Mouse (Mus musculus) forebrain, embryonic 10.5 days (tissue): ENCODE measurements around the gene Prap1. TPM values are rescaled to one million over a fixed set of nuclear protein-coding genes. Genes with fewer than 3 reads are reported as not detected.

Source experiments
- DNase-seq: peaks from one replicate; pipeline ENCODE4 v3.0.0-alpha.2; 2017; ENCODE audit warnings: low spot score; ENCODE audit errors: extremely low spot score
- H3K27ac ChIP-seq: fragments of 300-500 bp; sonication (generic); 2 replicates; pipeline ENCODE4 v1.5.1; 2016; ENCODE audit warnings: mild to moderate bottlenecking
- H3K27me3 ChIP-seq: fragments of 300-500 bp; sonication (generic); 2 replicates; pipeline ENCODE4 v1.6.1; 2016; ENCODE audit warnings: mild to moderate bottlenecking; ENCODE audit not compliant: poor library complexity, severe bottlenecking
- H3K36me3 ChIP-seq: fragments of 300-500 bp; sonication (generic); replicated peaks from 2 replicates; pipeline ENCODE4 v1.6.1; 2016; ENCODE audit warnings: mild to moderate bottlenecking, moderate library complexity
- H3K4me1 ChIP-seq: fragments of 300-500 bp; sonication (generic); 2 replicates; pipeline ENCODE4 v1.6.1; 2016
- H3K4me3 ChIP-seq: fragments of 300-500 bp; sonication (generic); 2 replicates; pipeline ENCODE4 v1.5.1; 2016; ENCODE audit warnings: mild to moderate bottlenecking, moderate library complexity
- H3K9me3 ChIP-seq: fragments of 300-500 bp; sonication (generic); 2 replicates; pipeline ENCODE4 v1.6.1; 2016; ENCODE audit warnings: mild to moderate bottlenecking, moderate library complexity
- WGBS: fragments of 180-500 bp; shearing (Covaris S2); methylation state at CpG from one replicate; pipeline ENCODE4 v1.1.7; 2016; 5-methylcytosine and 5-hydroxymethylcytosine counted together
- polyA plus RNA-seq: library from polyadenylated mRNA; unstranded; fragments of >200 nt; fragmentation: Nextera tagmentation; extraction: Ambion mirVana; gene quantifications from 2 replicates; pipeline ENCODE4 v1.2.1, GENCODE M21; 2016

Gene Prap1
- polyA plus RNA-seq, 1 experiment from 2014 or later = not detected

DNA sequence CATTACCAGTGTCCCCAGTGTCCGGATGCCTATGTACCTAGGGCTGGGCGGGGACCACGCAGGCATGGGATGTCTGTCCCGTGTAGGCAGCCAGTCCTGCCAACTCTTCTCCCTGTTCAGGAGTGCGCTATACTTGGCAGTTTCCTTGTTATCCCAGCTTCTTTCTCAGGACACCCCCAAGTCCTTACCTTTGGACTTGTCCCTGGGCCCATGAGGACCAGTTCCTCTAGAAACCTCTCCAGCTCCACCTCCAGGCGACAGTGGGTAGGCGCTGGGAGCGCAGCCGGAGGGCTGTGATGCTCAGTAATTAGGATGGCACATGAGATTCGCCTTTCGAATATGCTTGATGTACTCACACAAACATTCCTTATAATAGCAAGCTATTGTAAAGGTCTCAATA lies 30.9 kb upstream of the Prap1 start:
- DNase-seq = no peak
- Histone ChIP-seq H3K36me3 (no peaks in the 10 kb centered on the region), H3K27me3 (peaks cover 100% of the 10 kb centered on the region), H3K27ac (peak overlapping the region; percentile 88), H3K4me1 (peaks cover 70% of the 10 kb centered on the region), H3K9me3 (no peaks in the 10 kb centered on the region), H3K4me3 (peak overlapping the region; percentile 54)
- WGBS = 10% methylated on average over 11 of the region's 11 CpGs

DNA sequence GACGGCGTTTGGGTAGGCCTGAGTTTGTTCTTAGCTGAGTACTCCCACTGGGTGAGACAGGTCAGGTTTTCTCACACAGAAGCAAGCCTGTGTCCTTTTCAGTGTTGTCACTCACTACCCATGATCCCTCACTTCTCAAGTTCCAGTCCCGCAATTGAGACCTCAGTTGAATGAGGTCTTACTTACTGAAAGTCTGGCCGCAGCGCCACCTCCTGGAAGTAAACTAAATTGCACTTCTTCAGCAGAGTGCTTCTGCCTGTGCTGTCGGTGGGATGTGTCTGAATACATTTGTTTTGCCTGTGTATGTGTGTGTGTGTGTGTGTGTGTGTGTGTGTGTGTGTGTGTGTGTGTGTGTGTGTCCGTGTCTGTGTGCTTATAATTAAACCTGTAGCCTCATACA lies 30.1 kb upstream of the Prap1 start:
- no peaks in the 10 kb centered on the region for H3K9me3 ChIP-seq
- WGBS = 17% methylated on average over 7 of the region's 7 CpGs
- no peak overlapping the region for H3K27ac ChIP-seq
- peak; percentile 74 for DNase-seq
- H3K4me3 ChIP-seq = no peak overlapping the region
- no peaks in the 10 kb centered on the region for H3K36me3 ChIP-seq
- H3K4me1 ChIP-seq = peaks cover 62% of the 10 kb centered on the region
- H3K27me3 ChIP-seq = peaks cover 100% of the 10 kb centered on the region

DNA sequence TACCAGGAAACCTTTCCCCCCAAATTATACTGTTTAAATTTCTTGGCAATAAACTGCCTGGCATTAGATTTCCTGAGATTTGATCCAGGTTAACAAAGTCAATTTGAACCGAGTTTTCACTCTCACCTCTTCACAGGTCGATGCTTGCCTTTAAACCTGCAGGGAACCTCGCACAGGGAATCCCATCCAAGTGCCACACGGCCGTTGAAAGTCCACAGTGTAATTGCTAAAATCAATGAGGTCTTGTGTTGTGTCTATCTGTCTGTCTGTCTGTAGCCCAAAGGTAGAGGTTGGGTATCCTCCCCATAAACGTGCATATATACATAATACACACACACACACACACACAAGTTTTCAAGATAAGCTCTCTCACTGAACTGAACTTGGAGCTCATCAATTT lies 25.8 kb upstream of the Prap1 start:
- DNase-seq = no peak
- peaks cover 28% of the 10 kb centered on the region for H3K4me1 ChIP-seq
- H3K4me3 ChIP-seq = no peak overlapping the region
- no peaks in the 10 kb centered on the region for H3K36me3 ChIP-seq
- H3K27ac ChIP-seq = no peak overlapping the region
- peaks cover 98% of the 10 kb centered on the region for H3K27me3 ChIP-seq
- WGBS = 76% methylated on average over 6 of the region's 6 CpGs
- no peaks in the 10 kb centered on the region for H3K9me3 ChIP-seq

DNA sequence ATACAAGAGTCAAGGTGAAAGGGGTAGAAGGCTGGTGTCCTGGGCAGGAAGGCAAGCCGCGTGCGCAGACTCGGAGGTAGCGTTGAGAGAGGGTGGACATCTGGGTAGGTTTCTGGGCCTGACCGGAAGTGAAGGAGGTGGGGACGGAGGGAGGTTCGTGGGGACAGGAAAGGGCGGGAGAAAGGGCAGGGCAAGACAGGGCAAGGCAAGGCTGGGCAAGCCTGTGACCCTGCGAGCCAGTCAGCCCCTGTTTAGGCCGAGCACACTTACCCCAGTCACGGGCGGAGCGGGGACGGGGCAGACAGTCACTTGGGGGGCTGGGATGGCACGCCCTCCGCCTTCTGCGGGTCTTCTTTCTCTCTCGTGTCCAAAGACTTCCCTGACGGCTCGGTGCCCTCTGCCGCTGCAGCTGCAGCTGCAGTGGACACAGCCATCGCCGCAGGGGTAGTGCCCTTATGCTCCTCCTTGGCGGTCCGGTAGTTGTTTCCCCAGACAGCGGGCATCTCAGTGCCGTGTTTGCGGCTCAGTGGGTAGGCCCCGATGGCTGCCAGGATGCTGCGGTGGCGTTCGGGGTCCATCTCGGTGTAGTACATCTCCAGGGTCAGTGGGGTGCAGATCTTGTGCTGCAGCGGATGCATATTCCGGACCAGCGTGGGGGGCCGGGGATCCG lies 23.0 kb upstream of the Prap1 start:
- Histone ChIP-seq H3K36me3 (no peaks in the 10 kb centered on the region), H3K27me3 (peaks cover 88% of the 10 kb centered on the region), H3K27ac (peak overlapping the region; percentile 65), H3K4me3 (peak overlapping the region; percentile 42), H3K4me1 (peaks cover 10% of the 10 kb centered on the region), H3K9me3 (no peaks in the 10 kb centered on the region)
- DNase-seq = no peak
- WGBS = 28% methylated on average over 39 of the region's 39 CpGs

DNA sequence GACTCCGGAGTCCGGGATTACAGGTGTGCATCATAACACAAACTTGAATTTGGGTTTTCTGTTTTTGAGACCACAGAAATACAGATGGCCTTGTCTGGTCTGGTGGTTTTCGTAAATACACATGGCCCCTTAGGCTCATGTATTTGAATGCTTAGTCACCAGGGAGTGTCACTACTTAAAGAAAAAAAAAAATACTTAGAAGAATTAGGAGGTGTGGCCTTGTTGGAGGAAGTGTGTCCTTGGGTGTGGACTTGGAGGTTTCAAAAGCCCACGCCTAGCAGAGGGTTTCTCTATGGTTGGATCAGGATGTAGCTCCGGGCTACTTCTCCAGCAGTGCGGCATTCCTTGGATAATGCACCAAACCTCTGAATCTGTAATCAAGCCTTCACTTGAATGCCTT lies 15.5 kb upstream of the Prap1 start:
- no peak for DNase-seq
- Histone ChIP-seq H3K27me3 (peaks cover 61% of the 10 kb centered on the region), H3K36me3 (no peaks in the 10 kb centered on the region), H3K4me3 (no peak overlapping the region), H3K4me1 (peaks cover 33% of the 10 kb centered on the region), H3K27ac (no peak overlapping the region), H3K9me3 (no peaks in the 10 kb centered on the region)
- WGBS = 84% methylated on average over 6 of the region's 6 CpGs

DNA sequence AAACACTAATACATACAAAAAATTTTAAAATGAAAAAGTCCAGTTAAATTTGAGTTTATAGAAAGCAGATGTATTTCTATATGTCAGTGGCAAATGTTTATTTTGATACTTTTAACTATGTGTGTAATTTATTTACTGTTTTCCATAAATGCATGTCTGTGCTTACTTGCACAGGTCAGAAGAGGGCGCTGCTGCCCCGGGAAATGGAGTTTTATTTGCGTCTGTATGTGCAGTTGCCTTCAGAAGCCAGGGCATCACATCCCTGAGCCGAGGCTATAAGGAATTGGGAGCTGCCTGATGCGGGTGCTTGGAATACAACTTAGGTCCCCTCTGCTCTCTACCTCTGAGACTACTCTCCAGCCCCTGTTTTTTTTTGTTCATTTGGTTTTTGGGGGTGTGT lies 14.5 kb upstream of the Prap1 start:
- WGBS = 6% methylated on average over 5 of the region's 5 CpGs
- peak; percentile 77 for DNase-seq
- H3K27ac ChIP-seq = no peak overlapping the region
- no peaks in the 10 kb centered on the region for H3K36me3 ChIP-seq
- no peak overlapping the region for H3K4me3 ChIP-seq
- no peaks in the 10 kb centered on the region for H3K9me3 ChIP-seq
- H3K4me1 ChIP-seq = peaks cover 36% of the 10 kb centered on the region
- H3K27me3 ChIP-seq = peaks cover 59% of the 10 kb centered on the region

DNA sequence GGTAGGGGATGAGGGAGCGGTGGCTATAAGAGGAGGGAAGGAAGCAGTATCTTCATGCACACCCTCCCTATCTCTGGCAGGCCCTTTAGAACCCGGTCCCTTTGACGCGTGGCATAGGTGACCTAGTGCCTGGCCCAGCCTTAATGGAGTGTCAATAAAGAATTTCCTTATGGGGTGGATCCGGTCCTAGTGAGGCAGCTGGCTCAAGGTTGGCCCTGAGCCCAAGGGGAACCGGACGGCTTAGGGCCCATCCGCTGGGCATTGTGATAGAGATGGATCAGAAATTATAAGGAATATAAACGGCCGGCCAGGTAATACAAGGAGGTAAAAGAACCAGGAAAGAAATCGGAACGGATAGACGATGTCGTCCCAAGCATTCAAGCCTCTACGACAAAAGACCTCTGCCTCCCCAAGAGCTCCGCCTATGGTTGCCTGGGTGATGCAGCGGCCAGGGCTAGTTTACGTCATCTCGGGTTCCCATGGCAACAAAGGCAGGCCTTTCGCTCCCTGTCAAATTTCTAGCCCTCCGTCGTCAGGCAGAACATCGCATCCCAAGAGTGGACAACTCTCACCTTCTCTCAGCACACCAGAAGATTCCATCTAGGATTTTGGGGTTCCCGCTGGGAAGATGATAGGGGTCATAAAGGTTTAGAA lies 12.6 kb upstream of the Prap1 start:
- peaks cover 36% of the 10 kb centered on the region for H3K4me1 ChIP-seq
- H3K4me3 ChIP-seq = peak overlapping the region; percentile 49
- H3K27ac ChIP-seq = peak overlapping the region; percentile 79
- peak; percentile 89 for DNase-seq
- WGBS = 4% methylated on average over 24 of the region's 24 CpGs
- H3K36me3 ChIP-seq = no peaks in the 10 kb centered on the region
- peaks cover 56% of the 10 kb centered on the region for H3K27me3 ChIP-seq
- H3K9me3 ChIP-seq = no peaks in the 10 kb centered on the region

DNA sequence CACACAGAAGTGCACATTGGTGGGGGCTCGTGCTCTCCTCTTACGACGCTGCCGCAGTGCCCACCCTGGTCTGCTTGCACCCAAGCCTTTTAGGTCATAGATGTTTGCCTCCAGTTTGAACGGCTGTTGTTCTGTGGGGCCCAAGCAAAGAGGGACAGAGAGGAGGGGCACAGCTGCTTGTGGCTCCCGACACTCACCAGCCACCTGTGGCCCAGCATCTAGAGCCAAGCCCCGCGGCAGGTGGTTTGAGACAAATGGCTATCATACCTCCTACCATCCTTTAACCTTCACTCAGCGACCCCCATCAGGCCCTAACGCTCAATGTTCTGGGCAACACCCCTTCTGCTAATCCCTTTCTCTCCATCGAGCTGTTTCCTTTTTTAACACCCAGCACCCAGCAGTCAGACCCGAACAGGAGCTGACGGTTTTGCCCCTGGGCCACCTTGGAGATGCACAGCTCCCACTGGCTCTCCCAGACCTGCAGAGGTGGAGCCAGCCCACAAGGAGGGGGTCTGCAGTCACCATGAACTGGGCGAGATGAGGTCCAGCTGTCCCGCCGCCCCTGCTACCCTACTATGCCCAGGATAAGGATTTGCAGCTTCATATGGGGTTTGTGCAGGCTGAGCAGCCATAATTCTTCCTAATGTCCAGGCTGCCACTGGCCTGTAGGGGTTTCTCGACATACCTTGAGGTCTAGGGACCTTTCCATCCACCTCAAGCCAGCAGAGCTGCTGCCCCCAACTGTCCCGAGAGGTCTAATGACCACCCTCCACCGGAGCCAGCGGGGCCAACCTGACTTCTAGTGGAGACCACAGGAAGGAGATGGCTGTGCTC lies 11.6 kb upstream of the Prap1 start:
- peaks cover 49% of the 10 kb centered on the region for H3K27me3 ChIP-seq
- H3K4me1 ChIP-seq = peaks cover 36% of the 10 kb centered on the region
- H3K27ac ChIP-seq = no peak overlapping the region
- no peak for DNase-seq
- H3K4me3 ChIP-seq = peak overlapping the region; percentile 49
- no peaks in the 10 kb centered on the region for H3K36me3 ChIP-seq
- H3K9me3 ChIP-seq = no peaks in the 10 kb centered on the region
- WGBS = 13% methylated on average over 20 of the region's 20 CpGs

DNA sequence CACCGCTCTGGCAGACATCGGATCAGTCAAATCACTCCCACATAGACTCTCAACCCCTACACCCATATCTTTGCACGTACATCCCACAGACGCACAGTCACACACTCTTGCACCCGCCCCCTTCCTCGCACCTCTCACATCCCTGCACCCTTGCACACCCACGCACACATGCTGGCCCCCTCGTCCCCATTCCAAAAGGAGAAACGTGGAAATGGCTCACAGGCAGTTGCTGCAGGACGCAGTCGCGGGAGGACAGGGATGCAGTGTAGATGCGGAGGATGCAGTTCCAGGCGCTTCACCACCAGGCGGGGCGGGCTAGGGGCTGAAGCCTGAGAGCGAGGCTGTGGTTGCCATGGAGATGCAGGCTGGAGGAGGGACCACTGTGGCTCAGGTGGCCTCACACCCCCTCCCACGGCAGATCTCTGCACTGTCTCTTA lies 10.9 kb upstream of the Prap1 start, which contains the start of gene Caly:
TSS of gene Caly (minus strand) at position 307 of the 437 bp plus-strand sequence.
- peak; percentile 79 for DNase-seq
- no peaks in the 10 kb centered on the region for H3K36me3 ChIP-seq
- WGBS = 7% methylated on average over 18 of the region's 18 CpGs
- no peak within 1 kb of the TSS for H3K27ac ChIP-seq
- H3K4me1 ChIP-seq = peaks cover 39% of the 10 kb centered on the region
- no peaks in the 10 kb centered on the region for H3K9me3 ChIP-seq
- H3K27me3 ChIP-seq = peaks cover 49% of the 10 kb centered on the region
- H3K4me3 ChIP-seq = peak within 1 kb of the TSS; percentile 49

DNA sequence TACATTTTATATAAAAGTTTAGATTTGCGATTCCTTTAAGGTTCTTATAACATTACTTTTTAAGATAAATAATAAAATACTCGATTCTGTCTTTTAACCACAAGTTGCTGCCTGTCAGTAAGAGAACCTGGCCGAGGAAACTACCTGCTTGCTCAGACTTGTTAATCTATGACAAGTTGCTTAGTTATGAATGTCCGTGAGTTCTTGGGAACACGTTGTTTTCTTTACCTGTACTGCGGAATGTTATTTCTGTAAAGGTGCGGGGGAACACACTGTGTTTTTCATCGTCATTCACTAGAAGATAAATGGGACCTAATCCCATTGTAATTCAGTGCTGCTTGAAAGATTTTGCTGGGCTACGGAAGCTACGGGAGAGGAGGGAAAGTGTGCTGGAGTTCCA lies 2.6 kb upstream of the Prap1 start:
- Histone ChIP-seq H3K27me3 (no peaks in the 10 kb centered on the region), H3K36me3 (no peaks in the 10 kb centered on the region), H3K27ac (no peak overlapping the region), H3K9me3 (no peaks in the 10 kb centered on the region), H3K4me1 (peaks cover 2% of the 10 kb centered on the region; the same call in 1 of the 2 replicates), H3K4me3 (no peak overlapping the region)
- 80% methylated on average over 10 of the region's 10 CpGs for WGBS
- DNase-seq = no peak

DNA sequence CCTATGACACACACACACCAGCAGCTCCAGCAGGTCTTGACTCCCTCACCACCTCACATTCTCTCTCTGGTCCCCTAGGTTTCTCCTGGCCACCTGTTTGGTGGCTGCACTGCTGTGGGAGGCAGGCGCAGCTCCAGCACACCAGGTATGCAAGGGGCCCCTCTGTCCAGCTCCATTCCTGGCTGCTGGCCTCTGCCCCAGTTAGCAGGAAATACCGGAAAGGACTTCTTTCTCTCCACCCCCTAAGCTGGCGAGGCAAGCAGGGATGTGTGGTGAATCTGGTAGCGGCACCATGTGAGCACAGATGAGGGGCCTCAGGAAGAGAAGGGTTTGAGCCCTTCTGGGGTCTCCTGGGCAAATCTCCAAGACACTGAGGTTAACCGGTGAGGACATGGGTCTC lies 1.8 kb downstream of the Prap1 start:
- Histone ChIP-seq H3K4me3 (no peak overlapping the region), H3K4me1 (no peaks in the 10 kb centered on the region; the same call in 1 of the 2 replicates), H3K9me3 (no peaks in the 10 kb centered on the region), H3K36me3 (no peaks in the 10 kb centered on the region), H3K27me3 (0 out of 2 replicates have a peak, but pooled peaks cover 4% of the 10 kb centered on the region), H3K27ac (no peak overlapping the region)
- DNase-seq = no peak
- WGBS = 67% methylated on average over 5 of the region's 5 CpGs

DNA sequence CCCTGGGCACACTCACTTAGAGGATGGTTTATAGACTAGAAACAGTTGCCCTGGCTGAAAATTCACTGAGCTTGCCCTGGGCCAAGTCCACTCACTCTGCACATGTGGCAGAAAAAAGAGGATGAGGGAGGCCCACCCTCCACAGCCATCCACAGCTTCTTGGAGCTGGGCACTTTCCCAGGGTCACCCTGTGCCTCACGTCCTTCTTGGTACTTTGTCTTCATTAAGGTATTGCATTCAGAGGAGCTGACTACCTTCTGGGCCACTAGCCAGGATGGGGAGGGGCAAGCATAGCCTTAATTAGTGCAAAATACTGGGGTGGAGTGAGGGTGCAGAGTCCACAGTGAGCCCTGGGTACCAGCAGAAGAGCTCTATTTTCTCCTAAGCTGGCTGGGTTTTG lies 2.4 kb downstream of the Prap1 start:
- Histone ChIP-seq H3K27me3 (peaks cover 5% of the 10 kb centered on the region), H3K27ac (no peak overlapping the region), H3K4me1 (no peaks in the 10 kb centered on the region; the same call in 1 of the 2 replicates), H3K4me3 (no peak overlapping the region), H3K36me3 (no peaks in the 10 kb centered on the region), H3K9me3 (no peaks in the 10 kb centered on the region)
- no peak for DNase-seq
- WGBS = 61% methylated on average over 1 of the region's 1 CpGs

DNA sequence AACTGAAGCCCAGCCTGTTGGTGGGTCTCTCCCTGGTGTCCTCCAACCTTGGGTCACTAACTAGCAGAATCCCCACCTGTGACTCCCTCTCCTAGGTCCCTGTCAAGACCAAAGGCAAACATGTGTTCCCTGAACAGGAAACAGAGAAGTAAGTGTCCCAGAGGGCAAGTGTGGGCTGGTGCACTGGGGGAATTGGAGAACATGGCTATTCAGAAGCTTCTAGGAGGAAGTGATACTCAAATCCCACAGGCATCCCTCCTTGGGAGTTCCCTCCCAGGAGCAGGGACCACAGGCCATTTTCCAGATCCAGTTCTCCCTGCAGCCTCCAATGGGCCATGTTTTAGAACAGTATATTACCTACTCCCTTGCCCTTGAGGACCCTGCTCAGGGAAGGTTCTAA lies 2.9 kb downstream of the Prap1 start:
- peaks cover 2% of the 10 kb centered on the region; the same call in 1 of the 2 replicates for H3K4me1 ChIP-seq
- H3K27ac ChIP-seq = no peak overlapping the region
- H3K4me3 ChIP-seq = no peak overlapping the region
- H3K9me3 ChIP-seq = no peaks in the 10 kb centered on the region
- DNase-seq = no peak
- no peaks in the 10 kb centered on the region for H3K36me3 ChIP-seq
- H3K27me3 ChIP-seq = peaks cover 10% of the 10 kb centered on the region
